Mouse (Mus musculus) midbrain, embryonic 10.5 days (tissue): ENCODE measurements around the gene Atp6v1fnb. TPM values are rescaled to one million over a fixed set of nuclear protein-coding genes. Genes with fewer than 3 reads are reported as not detected.

ENCODE experiments used
- DNase-seq: peaks from one replicate; pipeline ENCODE4 v3.0.0-alpha.2; 2017; ENCODE audit warnings: low spot score
- H3K27ac ChIP-seq: fragments of 300-500 bp; sonication (generic); replicated peaks from 2 replicates; pipeline ENCODE4 v1.5.1; 2016; ENCODE audit warnings: mild to moderate bottlenecking
- H3K27me3 ChIP-seq: fragments of 300-500 bp; sonication (generic); 2 replicates; pipeline ENCODE4 v1.6.1; 2016; ENCODE audit warnings: low read depth, mild to moderate bottlenecking; ENCODE audit not compliant: poor library complexity, severe bottlenecking
- H3K36me3 ChIP-seq: fragments of 300-500 bp; sonication (generic); 2 replicates; pipeline ENCODE4 v1.6.1; 2016; ENCODE audit warnings: mild to moderate bottlenecking, moderate library complexity
- H3K4me1 ChIP-seq: fragments of 300-500 bp; sonication (generic); 2 replicates; pipeline ENCODE4 v1.6.1; 2016
- H3K4me3 ChIP-seq: fragments of 300-500 bp; sonication (generic); 2 replicates; pipeline ENCODE4 v1.5.1; 2016; ENCODE audit warnings: mild to moderate bottlenecking, moderate library complexity
- H3K9me3 ChIP-seq: fragments of 300-500 bp; sonication (generic); replicated peaks from 2 replicates; pipeline ENCODE4 v1.6.1; 2016; ENCODE audit warnings: mild to moderate bottlenecking
- WGBS: fragments of 180-500 bp; shearing (Covaris S2); methylation state at CpG from one replicate; pipeline ENCODE4 v1.1.7; 2016; 5-methylcytosine and 5-hydroxymethylcytosine counted together
- polyA plus RNA-seq: library from polyadenylated mRNA; unstranded; fragments of >200 nt; fragmentation: Nextera tagmentation; extraction: Ambion mirVana; gene quantifications from 2 replicates; pipeline ENCODE4 v1.2.1, GENCODE M21; 2016

Atp6v1fnb gene
- polyA plus RNA-seq, 1 experiment from 2014 or later, result not detected

DNA sequence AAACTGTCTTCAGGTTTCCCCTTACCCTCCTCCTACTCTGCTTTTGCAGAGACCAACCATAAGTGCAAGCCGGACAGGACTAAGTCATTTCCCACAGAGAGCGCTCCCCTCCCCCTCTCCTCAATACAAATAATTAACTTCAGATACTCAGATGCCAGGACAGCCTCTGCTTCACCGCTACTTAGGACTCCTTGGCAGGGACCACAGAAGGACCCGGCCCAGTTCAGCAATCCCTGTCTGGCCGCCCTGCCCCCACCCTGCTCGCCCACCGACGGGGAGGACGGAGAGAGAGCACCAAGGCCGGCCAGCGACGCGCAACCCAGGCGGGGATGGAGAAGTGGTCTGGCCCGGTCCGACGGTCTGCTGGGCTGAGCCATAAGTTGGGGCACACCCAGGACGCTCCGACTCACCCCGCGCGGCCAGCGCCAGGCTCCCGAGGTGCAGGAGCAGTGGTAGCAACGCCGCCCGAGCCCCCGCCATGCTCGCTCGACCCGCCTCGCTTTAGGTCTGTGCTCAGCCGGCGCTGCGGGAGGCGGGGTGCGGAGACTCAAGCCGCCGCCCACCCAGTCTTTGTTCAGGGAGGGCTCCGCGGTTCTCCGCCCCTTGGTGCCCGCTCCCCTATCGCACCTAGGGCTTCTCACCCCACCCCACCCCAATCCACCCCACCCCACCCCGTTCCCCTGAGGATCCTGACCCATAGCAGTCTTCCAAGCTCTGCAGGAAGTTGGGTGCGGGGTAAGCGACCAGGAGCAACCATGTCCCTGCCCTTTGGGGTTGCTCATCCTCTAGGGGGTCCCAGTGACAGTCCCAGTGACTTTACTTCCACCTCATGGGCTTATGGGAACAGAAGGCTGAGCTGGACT is 36.4 kb downstream of the Atp6v1fnb start, which contains the start of gene Kcp:
TSS of gene Kcp (minus strand) at position 506 of the 863 bp plus-strand sequence.
- H3K36me3 ChIP-seq, result no peaks in the 10 kb centered on the region
- peak within 1 kb of the TSS; percentile 58 for H3K4me3 ChIP-seq
- peak; percentile 56 for DNase-seq
- WGBS, result under 1% methylated on average over 47 of the region's 47 CpGs
- H3K27me3 ChIP-seq, result peaks cover 82% of the 10 kb centered on the region
- H3K4me1 ChIP-seq, result peaks cover 35% of the 10 kb centered on the region
- H3K27ac ChIP-seq, result peak within 1 kb of the TSS; percentile 78
- H3K9me3 ChIP-seq, result no peaks in the 10 kb centered on the region

DNA sequence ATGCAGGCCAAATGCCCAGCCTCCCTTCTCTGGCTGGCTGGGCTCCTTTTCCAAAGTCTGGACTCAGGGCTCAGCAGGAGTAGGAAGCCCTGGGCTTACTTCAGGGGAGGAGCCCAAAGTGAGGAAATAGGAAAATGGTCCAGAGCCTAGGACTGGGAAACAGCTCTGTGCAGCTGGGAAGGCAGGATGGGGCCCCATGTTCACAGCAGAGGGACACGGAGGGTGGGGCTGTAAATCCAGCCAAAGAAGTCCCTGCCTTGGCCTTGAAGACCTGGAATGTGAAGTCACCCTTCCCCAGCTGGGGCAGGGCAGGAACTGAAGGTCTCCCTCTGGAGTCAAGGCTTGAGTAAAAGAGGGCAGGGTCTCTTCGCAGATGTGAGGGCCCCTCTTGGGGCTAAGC is 37.8 kb downstream of the Atp6v1fnb start:
- Histone ChIP-seq H3K9me3 (no peaks in the 10 kb centered on the region), H3K27ac (no peak overlapping the region), H3K4me3 (no peak overlapping the region), H3K27me3 (peaks cover 82% of the 10 kb centered on the region), H3K36me3 (no peaks in the 10 kb centered on the region), H3K4me1 (peaks cover 49% of the 10 kb centered on the region)
- no peak for DNase-seq
- 51% methylated on average over 2 of the region's 2 CpGs for WGBS

DNA sequence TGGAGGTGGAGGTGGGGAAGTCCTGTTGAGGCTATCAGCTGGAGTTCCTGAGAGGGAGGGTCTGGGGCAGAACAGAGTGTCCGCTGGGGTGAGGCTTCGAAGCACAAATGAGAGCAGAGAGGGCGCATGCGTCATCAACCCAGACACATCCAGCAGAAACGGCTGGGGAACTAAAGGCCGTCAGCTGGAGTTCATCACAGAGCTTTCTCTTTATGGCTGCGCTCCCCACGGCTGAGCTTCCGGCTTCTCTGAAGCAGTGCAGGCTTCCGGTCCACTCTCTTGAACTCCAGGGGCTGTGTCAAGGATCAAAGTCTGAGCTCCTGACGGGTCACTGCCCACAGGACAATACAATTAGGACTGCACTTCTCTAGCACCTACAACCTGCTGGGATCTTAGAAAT is 42.0 kb downstream of the Atp6v1fnb start:
- peak overlapping the region; percentile 75 for H3K27ac ChIP-seq
- no peaks in the 10 kb centered on the region for H3K36me3 ChIP-seq
- DNase-seq, result peak; percentile 82
- peaks cover 37% of the 10 kb centered on the region for H3K4me1 ChIP-seq
- under 1% methylated on average over 11 of the region's 11 CpGs for WGBS
- H3K27me3 ChIP-seq, result peaks cover 79% of the 10 kb centered on the region
- H3K9me3 ChIP-seq, result no peaks in the 10 kb centered on the region
- peak overlapping the region; percentile 39 for H3K4me3 ChIP-seq

DNA sequence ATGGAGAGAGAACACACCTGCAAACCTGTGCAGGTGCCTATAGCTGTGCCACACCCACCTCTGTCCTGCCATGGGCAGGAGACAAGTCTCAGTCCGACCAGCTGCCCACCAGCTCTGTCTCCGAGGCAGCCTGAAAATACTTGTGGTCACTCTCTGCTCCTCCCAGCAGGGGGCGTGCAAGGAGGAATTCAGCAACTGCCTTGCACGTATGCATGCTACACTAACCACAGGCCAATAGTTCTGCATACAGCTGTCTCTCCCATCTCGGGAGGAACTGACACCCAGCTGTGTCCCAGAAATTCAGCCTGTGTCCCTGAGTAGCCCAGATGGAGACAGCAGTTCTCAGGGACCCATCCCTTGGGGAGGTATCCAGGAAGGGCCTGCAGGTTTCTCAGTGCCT is 45.9 kb downstream of the Atp6v1fnb start:
- Histone ChIP-seq H3K27me3 (peaks cover 52% of the 10 kb centered on the region), H3K9me3 (no peaks in the 10 kb centered on the region)
- DNase-seq, result peak; percentile 72

DNA sequence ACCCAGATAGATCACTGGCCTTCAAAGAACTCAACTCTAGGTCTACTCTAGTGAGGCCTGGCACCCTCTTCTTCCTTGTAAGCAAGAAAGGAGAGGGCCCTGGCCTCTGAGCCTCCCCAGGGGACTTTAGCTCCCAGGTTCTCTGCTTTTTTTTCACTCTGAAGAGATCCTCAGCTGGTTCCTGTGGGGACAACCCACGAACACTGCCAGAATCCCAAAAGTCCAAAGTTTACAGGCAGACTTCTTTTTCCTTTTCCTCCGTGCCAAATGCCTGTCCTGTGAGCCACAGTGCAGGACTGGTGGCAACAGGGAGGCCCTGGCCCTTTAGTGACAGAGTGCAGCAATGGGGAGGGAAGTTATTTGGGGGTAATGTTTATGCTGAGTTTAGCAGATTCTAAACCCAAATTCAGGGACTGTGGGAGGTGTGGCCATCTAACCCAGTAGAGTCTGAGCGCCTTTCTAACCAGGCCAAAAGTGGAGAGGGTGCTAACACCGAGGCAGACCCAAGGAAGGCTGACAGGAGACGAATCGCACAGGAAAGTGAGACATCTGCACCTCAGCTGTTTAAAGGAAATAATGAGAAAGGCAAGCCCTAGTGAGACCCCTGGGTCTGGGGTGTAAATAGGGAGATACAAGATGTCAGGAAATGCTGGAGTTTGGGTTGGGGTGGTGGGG is 51.5 kb downstream of the Atp6v1fnb start:
- Histone ChIP-seq H3K27ac (no peak overlapping the region), H3K4me3 (no peak overlapping the region), H3K4me1 (peaks cover 17% of the 10 kb centered on the region), H3K36me3 (no peaks in the 10 kb centered on the region), H3K9me3 (no peaks in the 10 kb centered on the region), H3K27me3 (peaks cover 70% of the 10 kb centered on the region)
- DNase-seq, result no peak
- WGBS, result 77% methylated on average over 6 of the region's 6 CpGs

More for the DNA sequence above, 45.9 kb downstream of the Atp6v1fnb start:
- peaks cover 28% of the 10 kb centered on the region for H3K4me1 ChIP-seq
- 12% methylated on average over 5 of the region's 5 CpGs for WGBS
- H3K27ac ChIP-seq, result no peak overlapping the region
- H3K36me3 ChIP-seq, result no peaks in the 10 kb centered on the region
- H3K4me3 ChIP-seq, result no peak overlapping the region

Other genes starting within 250 kb of the Atp6v1fnb start
- 31.0 and 34.0 TPM in 2 replicates for gene Hilpda, start 198.9 kb upstream of the Atp6v1fnb start, polyA plus RNA-seq
- 0.22 and 0.23 TPM in 2 replicates for gene Fam71f2, start 191.8 kb upstream of the Atp6v1fnb start, polyA plus RNA-seq
- not detected in 2 replicates for gene Fam71f1, start 152.3 kb upstream of the Atp6v1fnb start, polyA plus RNA-seq
- gene Calu, start 123.4 kb upstream of the Atp6v1fnb start, polyA plus RNA-seq, result 246 and 248 TPM in 2 replicates
- gene Opn1sw, start 83.0 kb upstream of the Atp6v1fnb start, polyA plus RNA-seq, result 0.14 and 0.20 TPM in 2 replicates
- gene Ccdc136, start 75.1 kb upstream of the Atp6v1fnb start, polyA plus RNA-seq, result 20.9 and 21.7 TPM in 2 replicates
- gene Flnc, start 38.2 kb upstream of the Atp6v1fnb start, polyA plus RNA-seq, result 2.8 and 4.1 TPM in 2 replicates
- 202 and 219 TPM in 2 replicates for gene Atp6v1f, start 3.7 kb upstream of the Atp6v1fnb start, polyA plus RNA-seq
- gene Kcp, start 36.5 kb downstream of the Atp6v1fnb start, polyA plus RNA-seq, result 11.4 and 13.7 TPM in 2 replicates
- gene Irf5, start 55.2 kb downstream of the Atp6v1fnb start, polyA plus RNA-seq, result 2.1 and 2.2 TPM in 2 replicates
- gene Tnpo3, start 138.4 kb downstream of the Atp6v1fnb start, polyA plus RNA-seq, result 122 and 129 TPM in 2 replicates
- 10.9 and 12.2 TPM in 2 replicates for gene Tspan33, start 222.8 kb downstream of the Atp6v1fnb start, polyA plus RNA-seq